Mouse (Mus musculus) ES-Bruce4 (cell line): ENCODE data around the gene Oas1d.
"Not testable (repeated sequence)": the region's sequence is repeated elsewhere in the genome, so short reads cannot be mapped to it uniquely, and the experiment has no call there.

ENCODE experiments used
- CTCF ChIP-seq: IDR thresholded peaks from one replicate; pipeline ENCODE4 v1.8.1; 2011; ENCODE audit warnings: low read depth, low read length
- EP300 ChIP-seq: IDR thresholded peaks from 2 replicates; pipeline ENCODE4 v1.6.1; 2011; ENCODE audit warnings: low read depth, low read length; ENCODE audit not compliant: insufficient read depth
- POLR2A ChIP-seq: IDR thresholded peaks from one replicate; pipeline ENCODE4 v1.8.1; 2011; ENCODE audit warnings: low read length; ENCODE audit not compliant: insufficient read depth

GRCm38 (mm10) chr5:120891566-120892242 is 22.6 kb upstream of the Oas1d start:
- not testable (repeated sequence) for TF ChIP-seq POLR2A, EP300, CTCF
